Mouse (Mus musculus) left cerebral cortex, postnatal 25 days (tissue): ENCODE data around the gene Slc27a2. TPM values are rescaled to one million over a fixed set of nuclear protein-coding genes. Genes with fewer than 3 reads are reported as not detected.
"Not testable (repeated sequence)": the region's sequence is repeated elsewhere in the genome, so short reads cannot be mapped to it uniquely, and the experiment has no call there.

Experiments
- DNase-seq, 2 experiments: peaks; one replicate each; pipeline ENCODE4 v3.0.0; 2022; ENCODE audit warnings: low spot score in 2 of 2, mixed read lengths in 1 of 2
- intact Hi-C: fragments of 180-260 bp; cut with DNase I; formaldehyde crosslinking; loops from one replicate; pipeline ENCODE4 v1.15.1; 2025
- total RNA-seq, 2 experiments: library from RNA; stranded (reverse); gene quantifications; 2 replicates each; pipeline ENCODE4 v1.2.3; 2021

Gene Slc27a2
- 1 to 10 TPM; 6.0 to 6.2 TPM for total RNA-seq

GRCm38 (mm10) chr2:126552357-126553290 lies at the start of gene Slc27a2:
TSS of gene Slc27a2 (plus strand) at chr2:126552407.
- peak; percentile 8 to 21 for DNase-seq
- intact Hi-C loops = no loop called here

GRCm38 (mm10) chr2:126505156-126505555 lies 47.1 kb upstream of the Slc27a2 start:
- intact Hi-C loops = no loop called here
- DNase-seq = no peak

- no peak for DNase-seq
These were observed 44.7 kb upstream of the Slc27a2 start for GRCm38 (mm10) chr2:126507477-126507876.

GRCm38 (mm10) chr2:126508228-126508627 lies 44.0 kb upstream of the Slc27a2 start:
- intact Hi-C loops = no loop called here
- no peak for DNase-seq

More at GRCm38 (mm10) chr2:126507477-126507876, 44.7 kb upstream of the Slc27a2 start:
- intact Hi-C loops = no loop called here

GRCm38 (mm10) chr2:126515069-126515826 lies 37.0 kb upstream of the Slc27a2 start:
- intact Hi-C loops = no loop called here
- DNase-seq = no peak

- intact Hi-C loops = loop anchor here (5.0 to 10.0 kb wide), 3 partner anchors 513 to 855 kb away; no protein-coding TSS in a partner anchor
- no peak for DNase-seq
These were observed 32.2 kb upstream of the Slc27a2 start for GRCm38 (mm10) chr2:126519872-126520581.

- intact Hi-C loops = loop anchor here (5.0 to 10.0 kb wide), 3 partner anchors 514 to 856 kb away; no protein-coding TSS in a partner anchor
- peak; percentile 12 to 46 for DNase-seq
These were observed 31.4 kb upstream of the Slc27a2 start for GRCm38 (mm10) chr2:126520828-126521227.

GRCm38 (mm10) chr2:126521471-126521870 lies 30.7 kb upstream of the Slc27a2 start:
- intact Hi-C loops = loop anchor here (5.0 to 10.0 kb wide), 3 partner anchors 514 to 857 kb away; no protein-coding TSS in a partner anchor
- DNase-seq = no peak

GRCm38 (mm10) chr2:126522056-126522455 lies 30.2 kb upstream of the Slc27a2 start:
- no peak for DNase-seq
- intact Hi-C loops = loop anchor here (5.0 to 10.0 kb wide), 3 partner anchors 515 to 857 kb away; no protein-coding TSS in a partner anchor

GRCm38 (mm10) chr2:126523101-126523745 lies 29.0 kb upstream of the Slc27a2 start:
- DNase-seq = not testable (repeated sequence)
- intact Hi-C loops = loop anchor here (5.0 to 10.0 kb wide), 3 partner anchors 516 to 858 kb away; no protein-coding TSS in a partner anchor

- intact Hi-C loops = loop anchor here (5.0 to 10.0 kb wide), 3 partner anchors 517 to 859 kb away; no protein-coding TSS in a partner anchor
- DNase-seq = no peak
These were observed 27.9 kb upstream of the Slc27a2 start for GRCm38 (mm10) chr2:126524271-126524670.

GRCm38 (mm10) chr2:126527461-126527860 lies 24.7 kb upstream of the Slc27a2 start:
- intact Hi-C loops = loop anchor here (10.0 kb wide), 1 partner anchor 863 kb away; no protein-coding TSS in a partner anchor
- no peak for DNase-seq

GRCm38 (mm10) chr2:126530581-126530980 lies 21.6 kb upstream of the Slc27a2 start:
- intact Hi-C loops = no loop called here
- no peak for DNase-seq

GRCm38 (mm10) chr2:126537654-126538053 lies 14.6 kb upstream of the Slc27a2 start:
- intact Hi-C loops = no loop called here
- no peak for DNase-seq

GRCm38 (mm10) chr2:126540390-126540925 lies 11.7 kb upstream of the Slc27a2 start:
- intact Hi-C loops = no loop called here
- no peak for DNase-seq

- intact Hi-C loops = no loop called here
- DNase-seq = peak in 1 of 2 experiments; percentile 31
These were observed 10.0 kb upstream of the Slc27a2 start for GRCm38 (mm10) chr2:126542211-126542610.

- DNase-seq = no peak
- intact Hi-C loops = no loop called here
These were observed 6.9 kb upstream of the Slc27a2 start for GRCm38 (mm10) chr2:126545297-126545696.

- intact Hi-C loops = no loop called here
- no peak for DNase-seq
These were observed 5.8 kb upstream of the Slc27a2 start for GRCm38 (mm10) chr2:126546392-126546791.
